Mouse (Mus musculus): ENCODE data around the gene 2900026A02Rik.

- no peak for TF ChIP-seq POLR2AphosphoS5 (IDR thresholded peaks at IDR 0.05; ENCODE audit: insufficient replicate concordance, low read depth, low read length)
- no peak for TF ChIP-seq CTCF (IDR thresholded peaks at IDR 0.05; ENCODE audit: low read depth, low read length)
- no peak for TF ChIP-seq GATA1 (IDR thresholded peaks at IDR 0.05; ENCODE audit: borderline replicate concordance, low read length)
- TF ChIP-seq TAL1 (conservative IDR thresholded peaks at IDR 0.05; ENCODE audit: low read depth, low read length), result no peak
These were observed 92.6 kb downstream of the 2900026A02Rik start for GRCm38 (mm10) chr5:113128426-113128825.
